Mouse (Mus musculus) liver, embryonic 14.5 days (tissue): Measurements from ENCODE around the gene Efna2.
"Not testable (repeated sequence)": the region's sequence is repeated elsewhere in the genome, so short reads cannot be mapped to it uniquely, and the experiment has no call there.

Experiments used
- CTCF ChIP-seq: IDR thresholded peaks from 2 replicates; pipeline ENCODE4 v1.5.1; 2016; ENCODE audit warnings: antibody characterized with exemption, low read depth, control low read depth
- EP300 ChIP-seq: IDR thresholded peaks from 2 replicates; pipeline ENCODE4 v1.6.1; 2016; ENCODE audit warnings: antibody characterized with exemption, low read depth

DNA sequence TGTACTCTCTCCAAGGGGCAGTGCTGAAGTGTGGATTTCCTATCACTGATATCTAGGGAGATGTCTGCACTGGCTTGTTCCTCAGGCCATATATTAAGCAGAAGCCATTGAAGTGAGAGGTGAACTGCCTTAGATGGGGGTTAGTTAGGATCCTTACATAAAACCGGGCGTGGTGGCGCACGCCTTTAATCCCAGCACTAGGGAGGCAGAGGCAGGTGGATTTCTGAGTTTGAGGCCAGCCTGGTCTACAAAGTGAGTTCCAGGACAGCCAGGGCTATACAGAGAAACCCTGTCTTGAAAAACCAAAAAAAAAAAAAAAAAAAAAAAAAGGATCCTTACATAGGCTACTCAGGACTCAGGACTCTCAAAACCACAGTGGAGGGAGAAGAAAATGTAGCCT lies 13.1 kb upstream of the Efna2 start:
- not testable (repeated sequence) for TF ChIP-seq CTCF, EP300
